Mouse (Mus musculus): ENCODE results near the gene Hist2h2aa1. TPM values are rescaled to one million over a fixed set of nuclear protein-coding genes. Genes with fewer than 3 reads are reported as not detected.
A peak's percentile ranks its signal among the peaks of the same experiment; 100 is the strongest.

Gene Hist2h2aa1
- polyA plus RNA-seq, 1 experiment = not detected

- no peak overlapping the region for H3K4me3 ChIP-seq (ENCODE audit: insufficient read depth, low read depth, low read length)
- TF ChIP-seq POLR2A (IDR thresholded peaks at IDR 0.05; ENCODE audit: insufficient read depth, low read depth, low read length) (no peak), CTCF (IDR thresholded peaks at IDR 0.05; ENCODE audit: insufficient read depth, low read depth, low read length) (no peak)
- H3K4me1 ChIP-seq (ENCODE audit: control insufficient read depth, insufficient read depth, low read length) = peaks cover 7% of the 10 kb centered on the region
- H3K27ac ChIP-seq (ENCODE audit: insufficient read depth, low read depth, low read length) = no peak overlapping the region
- 88% methylated on average over 5 of the region's 5 CpGs for WGBS
Measured at GRCm38 (mm10) chr3:96260220-96260619, 14.9 kb downstream of the Hist2h2aa1 start.

- WGBS = 33% methylated on average over 3 of the region's 3 CpGs
- Histone ChIP-seq H3K4me1 (ENCODE audit: control insufficient read depth, insufficient read depth, low read length) (peaks cover 7% of the 10 kb centered on the region), H3K4me3 (ENCODE audit: insufficient read depth, low read depth, low read length) (no peak overlapping the region), H3K27ac (ENCODE audit: insufficient read depth, low read depth, low read length) (peak overlapping the region; percentile 97)
- TF ChIP-seq CTCF (IDR thresholded peaks at IDR 0.05; ENCODE audit: insufficient read depth, low read depth, low read length) (no peak), POLR2A (IDR thresholded peaks at IDR 0.05; ENCODE audit: insufficient read depth, low read depth, low read length) (no peak)
Measured at GRCm38 (mm10) chr3:96261623-96262022, 16.3 kb downstream of the Hist2h2aa1 start.

GRCm38 (mm10) chr3:96262216-96262875, 17.0 kb downstream of the Hist2h2aa1 start:
- Histone ChIP-seq H3K27ac (ENCODE audit: insufficient read depth, low read depth, low read length) (peak overlapping the region; percentile 97), H3K4me3 (ENCODE audit: insufficient read depth, low read depth, low read length) (peak overlapping the region; percentile 86), H3K4me1 (ENCODE audit: control insufficient read depth, insufficient read depth, low read length) (peaks cover 7% of the 10 kb centered on the region)
- TF ChIP-seq POLR2A (IDR thresholded peaks at IDR 0.05; ENCODE audit: insufficient read depth, low read depth, low read length) = no peak
- no peak for TF ChIP-seq CTCF (IDR thresholded peaks at IDR 0.05; ENCODE audit: insufficient read depth, low read depth, low read length)
- under 1% methylated on average over 19 of the region's 19 CpGs for WGBS

- Histone ChIP-seq H3K27ac (ENCODE audit: insufficient read depth, low read depth, low read length) (peak within 1 kb of the TSS; percentile 97), H3K4me3 (ENCODE audit: insufficient read depth, low read depth, low read length) (peak within 1 kb of the TSS; percentile 86), H3K4me1 (ENCODE audit: control insufficient read depth, insufficient read depth, low read length) (peaks cover 7% of the 10 kb centered on the region)
- WGBS = under 1% methylated on average over 40 of the region's 40 CpGs
- TF ChIP-seq CTCF (IDR thresholded peaks at IDR 0.05; ENCODE audit: insufficient read depth, low read depth, low read length) = no peak
- peak; percentile 96 for TF ChIP-seq POLR2A (IDR thresholded peaks at IDR 0.05; ENCODE audit: insufficient read depth, low read depth, low read length)
Measured at GRCm38 (mm10) chr3:96262979-96263550, 17.8 kb downstream of the Hist2h2aa1 start, which contains the start of gene Hist2h4. Gene Hist2h4, minus strand, starts transcription at chr3:96263311.

- H3K4me1 ChIP-seq (ENCODE audit: control insufficient read depth, insufficient read depth, low read length) = peaks cover 5% of the 10 kb centered on the region
- H3K27ac ChIP-seq (ENCODE audit: insufficient read depth, low read depth, low read length) = peak overlapping the region; percentile 97
- under 1% methylated on average over 27 of the region's 27 CpGs for WGBS
- peak overlapping the region; percentile 57 for H3K4me3 ChIP-seq (ENCODE audit: insufficient read depth, low read depth, low read length)
- TF ChIP-seq CTCF (IDR thresholded peaks at IDR 0.05; ENCODE audit: insufficient read depth, low read depth, low read length) = peak; percentile 14
- TF ChIP-seq POLR2A (IDR thresholded peaks at IDR 0.05; ENCODE audit: insufficient read depth, low read depth, low read length) = no peak
Measured at GRCm38 (mm10) chr3:96263558-96264403, 18.5 kb downstream of the Hist2h2aa1 start.

GRCm38 (mm10) chr3:96264404-96264949, 19.2 kb downstream of the Hist2h2aa1 start:
- Histone ChIP-seq H3K27ac (ENCODE audit: insufficient read depth, low read depth, low read length) (peak overlapping the region; percentile 97), H3K4me3 (ENCODE audit: insufficient read depth, low read depth, low read length) (no peak overlapping the region), H3K4me1 (ENCODE audit: control insufficient read depth, insufficient read depth, low read length) (peaks cover 5% of the 10 kb centered on the region)
- WGBS = 54% methylated on average over 7 of the region's 7 CpGs
- TF ChIP-seq CTCF (IDR thresholded peaks at IDR 0.05; ENCODE audit: insufficient read depth, low read depth, low read length) = no peak
- TF ChIP-seq POLR2A (IDR thresholded peaks at IDR 0.05; ENCODE audit: insufficient read depth, low read depth, low read length) = no peak

GRCm38 (mm10) chr3:96266132-96266710, 20.9 kb downstream of the Hist2h2aa1 start:
- Histone ChIP-seq H3K4me3 (ENCODE audit: insufficient read depth, low read depth, low read length) (no peak overlapping the region), H3K4me1 (ENCODE audit: control insufficient read depth, insufficient read depth, low read length) (peaks cover 5% of the 10 kb centered on the region), H3K27ac (ENCODE audit: insufficient read depth, low read depth, low read length) (no peak overlapping the region)
- WGBS = 93% methylated on average over 8 of the region's 8 CpGs
- no peak for TF ChIP-seq POLR2A (IDR thresholded peaks at IDR 0.05; ENCODE audit: insufficient read depth, low read depth, low read length)
- TF ChIP-seq CTCF (IDR thresholded peaks at IDR 0.05; ENCODE audit: insufficient read depth, low read depth, low read length) = no peak

- TF ChIP-seq POLR2A (IDR thresholded peaks at IDR 0.05; ENCODE audit: insufficient read depth, low read depth, low read length) (no peak), CTCF (IDR thresholded peaks at IDR 0.05; ENCODE audit: insufficient read depth, low read depth, low read length) (no peak)
- Histone ChIP-seq H3K27ac (ENCODE audit: insufficient read depth, low read depth, low read length) (peak overlapping the region; percentile 41; the same call in 1 of the 2 replicates), H3K4me3 (ENCODE audit: insufficient read depth, low read depth, low read length) (no peak overlapping the region), H3K4me1 (ENCODE audit: control insufficient read depth, insufficient read depth, low read length) (peaks cover 3% of the 10 kb centered on the region; the same call in 1 of the 2 replicates)
- 64% methylated on average over 4 of the region's 4 CpGs for WGBS
Measured at GRCm38 (mm10) chr3:96267541-96267940, 22.2 kb downstream of the Hist2h2aa1 start.
